Mouse (Mus musculus): ENCODE data around the gene Abr.

DNA sequence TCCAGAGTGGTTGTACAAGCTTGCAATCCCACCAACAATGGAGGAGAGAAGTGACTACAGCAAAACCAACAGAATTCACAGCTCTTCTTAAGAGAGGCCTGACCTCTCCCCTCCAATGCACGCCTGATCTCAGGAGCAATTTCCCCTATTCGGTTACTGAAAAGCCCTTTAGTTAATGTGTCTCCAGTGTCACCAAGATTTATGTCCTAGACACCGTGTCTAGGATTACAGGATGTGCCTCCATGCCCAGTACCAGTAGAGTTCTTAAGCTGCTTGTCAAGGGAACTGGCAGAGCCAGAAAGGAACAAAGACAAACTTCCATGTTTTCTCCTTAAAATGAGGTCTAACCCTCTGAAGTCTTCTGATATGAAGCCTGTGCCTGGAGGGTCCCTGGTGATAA, 36.0 kb downstream of the Abr start:
- TF ChIP-seq E2F4 (IDR thresholded peaks at IDR 0.05; ENCODE audit: borderline replicate concordance, low read depth, low read length) (no peak), EP300 (IDR thresholded peaks at IDR 0.05; ENCODE audit: low read depth in 1 of 2, low read length in 2 of 2) (no peak), POLR2A (IDR thresholded peaks at IDR 0.05; ENCODE audit: control insufficient read depth in 1 of 2, insufficient read depth in 1 of 2, low read depth in 1 of 2, low read length in 2 of 2, poor library complexity in 1 of 2) (no peak), CTCF (IDR thresholded peaks at IDR 0.05 in 2 of 3, conservative IDR thresholded peaks at IDR 0.05 in 1 of 3; ENCODE audit: control insufficient read depth in 1 of 3, insufficient read depth in 1 of 3, low read depth in 2 of 3, low read length in 3 of 3, poor library complexity in 1 of 3, severe bottlenecking in 1 of 3) (no peak), MAFK (IDR thresholded peaks at IDR 0.05; ENCODE audit: borderline replicate concordance, low read depth, low read length) (no peak), ETS1 (IDR thresholded peaks at IDR 0.05; ENCODE audit: low read depth, low read length) (no peak)

All from MEL (cell line).